Mouse (Mus musculus) midbrain, embryonic 15.5 days (tissue): Measurements from ENCODE around the gene Fars2. TPM values are rescaled to one million over a fixed set of nuclear protein-coding genes. Genes with fewer than 3 reads are reported as not detected.

Source experiments
- ATAC-seq: fragments of 200-750 bp; cut with Nextera tagmentation; replicated peaks from 2 replicates; pipeline ENCODE4 v1.8.0; 2017; ENCODE audit warnings: moderate TSS enrichment
- H3K27ac ChIP-seq: fragments of 300-500 bp; sonication (generic); 2 replicates; pipeline ENCODE4 v1.5.1; 2015; ENCODE audit warnings: mild to moderate bottlenecking, inconsistent platforms
- H3K27me3 ChIP-seq: fragments of 300-500 bp; sonication (generic); replicated peaks from 2 replicates; pipeline ENCODE4 v1.6.1; 2015; ENCODE audit warnings: inconsistent platforms
- H3K36me3 ChIP-seq: fragments of 300-500 bp; sonication (generic); replicated peaks from 2 replicates; pipeline ENCODE4 v1.6.1; 2015; ENCODE audit warnings: inconsistent platforms
- H3K4me1 ChIP-seq: fragments of 300-500 bp; sonication (generic); 2 replicates; pipeline ENCODE4 v1.6.1; 2015; ENCODE audit warnings: inconsistent platforms
- H3K4me2 ChIP-seq: fragments of 300-500 bp; sonication (generic); 2 replicates; pipeline ENCODE4 v1.6.1; 2015; ENCODE audit warnings: inconsistent platforms, mild to moderate bottlenecking, moderate library complexity
- H3K4me3 ChIP-seq: fragments of 300-500 bp; sonication (generic); 2 replicates; pipeline ENCODE4 v1.5.1; 2015; ENCODE audit warnings: mild to moderate bottlenecking, inconsistent platforms
- H3K9ac ChIP-seq: fragments of 300-500 bp; sonication (generic); 2 replicates; pipeline ENCODE4 v1.6.1; 2015; ENCODE audit warnings: mild to moderate bottlenecking, inconsistent platforms
- H3K9me3 ChIP-seq: fragments of 300-500 bp; sonication (generic); 2 replicates; pipeline ENCODE4 v1.6.1; 2016; ENCODE audit warnings: inconsistent platforms
- WGBS: fragments of 180-500 bp; shearing (Covaris S2); methylation state at CpG from one replicate; pipeline ENCODE4 v1.1.7; 2015; ENCODE audit warnings: mixed read lengths; 5-methylcytosine and 5-hydroxymethylcytosine counted together
- polyA plus RNA-seq: library from polyadenylated mRNA; unstranded; fragments of >200 nt; fragmentation: Nextera tagmentation; extraction: Ambion mirVana; gene quantifications from 2 replicates; pipeline ENCODE4 v1.2.1, GENCODE M21; 2015

The Fars2 gene
- polyA plus RNA-seq = 24.2 and 31.6 TPM in 2 replicates

DNA sequence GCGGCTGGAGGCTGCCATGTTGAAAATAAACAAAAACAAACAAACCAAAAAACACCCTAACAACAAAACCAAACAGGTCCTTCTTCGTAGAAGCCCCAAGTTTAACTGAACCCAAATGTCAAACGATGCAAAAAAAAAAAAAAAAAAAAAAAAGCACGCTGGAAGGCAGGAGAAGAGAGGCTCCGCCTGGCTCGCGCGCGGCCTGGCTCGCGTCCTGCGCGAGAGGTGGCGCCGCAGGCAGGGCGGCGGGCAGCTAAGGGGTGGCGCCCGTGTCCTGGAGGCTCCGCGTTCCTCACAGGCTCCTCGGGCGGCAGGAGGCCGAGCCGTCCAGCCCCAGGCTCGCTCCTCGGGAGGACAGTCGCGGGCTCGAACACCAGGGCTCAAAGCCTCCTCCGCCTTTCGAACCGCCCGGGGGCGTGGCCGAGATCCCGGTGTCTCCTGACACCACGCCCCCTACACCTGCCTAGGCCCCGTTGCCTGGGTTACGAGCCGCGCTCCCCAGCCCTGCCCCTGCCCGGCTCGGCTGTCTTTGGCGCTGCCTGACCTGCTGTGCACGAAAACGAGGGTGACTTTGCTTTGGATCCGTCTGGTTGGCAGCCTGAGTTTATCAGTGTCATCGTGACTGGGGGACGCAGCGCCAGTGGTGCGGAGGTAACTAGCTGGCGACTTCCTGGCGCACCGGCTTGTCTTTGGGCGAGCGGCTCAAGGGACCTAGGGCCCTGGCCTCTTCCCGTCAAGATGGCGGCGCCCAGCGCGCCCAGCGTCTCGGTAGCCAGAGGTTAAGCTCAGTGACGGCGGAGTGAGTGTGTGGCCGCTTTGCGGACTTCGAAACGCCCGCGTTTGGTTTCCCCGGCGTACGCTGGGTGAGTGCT, at the start of gene Fars2, which contains the start of gene Lyrm4:
Gene Fars2, plus strand, starts transcription at position 270 of the 872 bp plus-strand sequence.
Gene Lyrm4, minus strand, starts transcription at position 384 of the 872 bp plus-strand sequence.
- H3K36me3 ChIP-seq = no peaks in the 10 kb centered on the region
- peak within 1 kb of the TSS; percentile 94 for H3K4me2 ChIP-seq
- no peaks in the 10 kb centered on the region for H3K27me3 ChIP-seq
- H3K9me3 ChIP-seq = no peaks in the 10 kb centered on the region
- H3K4me1 ChIP-seq = peaks cover 17% of the 10 kb centered on the region
- peak within 1 kb of the TSS; percentile 72 for H3K4me3 ChIP-seq
- under 1% methylated on average over 74 of the region's 75 CpGs for WGBS
- peak within 1 kb of the TSS; percentile 63 for H3K9ac ChIP-seq
- H3K27ac ChIP-seq = peak within 1 kb of the TSS; percentile 98
- peak; percentile 99 for ATAC-seq

GRCm38 (mm10) chr13:36074484-36074883, 42.7 kb upstream of the Fars2 start:
- 86% methylated on average over 3 of the region's 3 CpGs for WGBS
- ATAC-seq = no peak
- no peak overlapping the region for H3K4me3 ChIP-seq

GRCm38 (mm10) chr13:36081591-36081990, 35.6 kb upstream of the Fars2 start:
- Histone ChIP-seq H3K4me2 (no peak overlapping the region), H3K9ac (no peak overlapping the region), H3K4me1 (no peaks in the 10 kb centered on the region), H3K9me3 (no peaks in the 10 kb centered on the region), H3K4me3 (no peak overlapping the region), H3K36me3 (no peaks in the 10 kb centered on the region), H3K27ac (no peak overlapping the region), H3K27me3 (no peaks in the 10 kb centered on the region)
- ATAC-seq = no peak
- 95% methylated on average over 3 of the region's 3 CpGs for WGBS

More at GRCm38 (mm10) chr13:36074484-36074883, 42.7 kb upstream of the Fars2 start:
- Histone ChIP-seq H3K27ac (no peak overlapping the region), H3K9me3 (no peaks in the 10 kb centered on the region), H3K36me3 (no peaks in the 10 kb centered on the region), H3K4me2 (no peak overlapping the region), H3K9ac (no peak overlapping the region), H3K4me1 (no peaks in the 10 kb centered on the region), H3K27me3 (no peaks in the 10 kb centered on the region)

- WGBS = 90% methylated on average over 3 of the region's 3 CpGs
- no peak overlapping the region for H3K27ac ChIP-seq
- H3K27me3 ChIP-seq = no peaks in the 10 kb centered on the region
- ATAC-seq = no peak
- H3K9me3 ChIP-seq = no peaks in the 10 kb centered on the region
- H3K9ac ChIP-seq = no peak overlapping the region
- H3K4me3 ChIP-seq = no peak overlapping the region
- H3K4me1 ChIP-seq = no peaks in the 10 kb centered on the region
- H3K36me3 ChIP-seq = 0 out of 2 replicates have a peak, but pooled peaks cover 4% of the 10 kb centered on the region
- no peak overlapping the region for H3K4me2 ChIP-seq
These were observed 32.5 kb upstream of the Fars2 start for GRCm38 (mm10) chr13:36084701-36085100.

GRCm38 (mm10) chr13:36085971-36086370, 31.2 kb upstream of the Fars2 start:
- Histone ChIP-seq H3K4me2 (no peak overlapping the region), H3K9me3 (no peaks in the 10 kb centered on the region), H3K36me3 (0 out of 2 replicates have a peak, but pooled peaks cover 4% of the 10 kb centered on the region), H3K4me1 (no peaks in the 10 kb centered on the region), H3K9ac (no peak overlapping the region), H3K4me3 (no peak overlapping the region), H3K27ac (no peak overlapping the region), H3K27me3 (no peaks in the 10 kb centered on the region)
- WGBS = 91% methylated on average over 3 of the region's 3 CpGs
- ATAC-seq = no peak

- Histone ChIP-seq H3K36me3 (0 out of 2 replicates have a peak, but pooled peaks cover 4% of the 10 kb centered on the region), H3K9ac (no peak overlapping the region), H3K4me3 (no peak overlapping the region), H3K27ac (no peak overlapping the region), H3K27me3 (no peaks in the 10 kb centered on the region), H3K9me3 (no peaks in the 10 kb centered on the region), H3K4me1 (no peaks in the 10 kb centered on the region), H3K4me2 (no peak overlapping the region)
- 95% methylated on average over 5 of the region's 5 CpGs for WGBS
- ATAC-seq = no peak
These were observed 30.4 kb upstream of the Fars2 start for GRCm38 (mm10) chr13:36086608-36087391.

GRCm38 (mm10) chr13:36087427-36087826, 29.8 kb upstream of the Fars2 start:
- Histone ChIP-seq H3K9me3 (no peaks in the 10 kb centered on the region), H3K4me3 (no peak overlapping the region), H3K9ac (no peak overlapping the region), H3K4me1 (no peaks in the 10 kb centered on the region), H3K27me3 (no peaks in the 10 kb centered on the region), H3K4me2 (no peak overlapping the region), H3K36me3 (0 out of 2 replicates have a peak, but pooled peaks cover 4% of the 10 kb centered on the region), H3K27ac (no peak overlapping the region)
- no peak for ATAC-seq
- WGBS = 95% methylated on average over 2 of the region's 2 CpGs

DNA sequence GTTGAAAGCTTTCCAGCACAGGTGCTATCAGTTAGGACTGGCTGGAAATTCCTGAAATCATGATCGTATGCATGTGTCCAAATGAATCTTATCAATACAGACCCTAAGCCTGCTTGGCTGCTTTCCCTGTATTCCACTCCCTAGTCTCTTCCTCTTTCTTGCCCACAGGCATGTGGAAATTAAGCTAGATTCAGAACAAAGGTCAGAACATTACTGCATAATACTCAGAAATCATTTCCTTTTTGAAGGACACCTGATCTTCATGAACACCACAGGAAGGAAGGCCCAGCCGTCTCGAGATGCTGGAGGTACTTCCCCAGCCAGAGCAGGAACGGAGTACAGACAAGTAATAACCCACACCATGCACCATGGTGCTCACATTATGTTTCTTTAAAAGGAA, 29.0 kb upstream of the Fars2 start:
- Histone ChIP-seq H3K4me2 (no peak overlapping the region), H3K9me3 (no peaks in the 10 kb centered on the region), H3K27ac (no peak overlapping the region), H3K36me3 (0 out of 2 replicates have a peak, but pooled peaks cover 4% of the 10 kb centered on the region), H3K4me3 (no peak overlapping the region), H3K27me3 (no peaks in the 10 kb centered on the region), H3K9ac (no peak overlapping the region), H3K4me1 (no peaks in the 10 kb centered on the region)
- WGBS = 93% methylated on average over 4 of the region's 4 CpGs
- ATAC-seq = no peak

- Histone ChIP-seq H3K4me3 (no peak overlapping the region), H3K27ac (no peak overlapping the region), H3K4me1 (no peaks in the 10 kb centered on the region), H3K36me3 (no peaks in the 10 kb centered on the region), H3K4me2 (no peak overlapping the region), H3K27me3 (no peaks in the 10 kb centered on the region), H3K9me3 (no peaks in the 10 kb centered on the region), H3K9ac (no peak overlapping the region)
- 87% methylated on average over 5 of the region's 5 CpGs for WGBS
- no peak for ATAC-seq
These were observed 20.4 kb upstream of the Fars2 start for GRCm38 (mm10) chr13:36096684-36097383.

GRCm38 (mm10) chr13:36105591-36105990, 11.6 kb upstream of the Fars2 start:
- no peak overlapping the region for H3K9ac ChIP-seq
- H3K27ac ChIP-seq = no peak overlapping the region
- no peak overlapping the region for H3K4me3 ChIP-seq
- ATAC-seq = no peak
- no peaks in the 10 kb centered on the region for H3K4me1 ChIP-seq
- no peaks in the 10 kb centered on the region for H3K27me3 ChIP-seq
- H3K9me3 ChIP-seq = no peaks in the 10 kb centered on the region
- H3K36me3 ChIP-seq = no peaks in the 10 kb centered on the region
- WGBS = 72% methylated on average over 6 of the region's 6 CpGs
- no peak overlapping the region for H3K4me2 ChIP-seq

DNA sequence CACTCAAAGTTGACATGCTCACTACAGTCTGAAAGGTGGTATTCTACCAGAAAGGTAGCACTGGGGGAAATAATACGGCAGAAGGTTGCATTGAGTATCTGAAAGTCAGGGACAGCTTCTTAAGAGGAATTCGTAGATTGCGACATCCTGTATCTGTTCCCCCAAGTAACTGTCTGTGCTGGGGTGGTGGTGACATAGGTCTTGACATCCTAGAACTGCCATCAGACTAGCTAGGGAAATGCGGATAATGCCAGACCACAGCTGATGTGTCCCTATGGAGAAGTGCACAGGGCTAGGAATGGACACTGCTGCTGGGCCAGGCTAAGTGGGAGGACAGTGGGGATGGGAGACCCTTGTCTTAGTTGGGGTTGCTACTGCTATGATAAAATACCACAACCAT, 8.7 kb upstream of the Fars2 start:
- no peak overlapping the region for H3K4me2 ChIP-seq

DNA sequence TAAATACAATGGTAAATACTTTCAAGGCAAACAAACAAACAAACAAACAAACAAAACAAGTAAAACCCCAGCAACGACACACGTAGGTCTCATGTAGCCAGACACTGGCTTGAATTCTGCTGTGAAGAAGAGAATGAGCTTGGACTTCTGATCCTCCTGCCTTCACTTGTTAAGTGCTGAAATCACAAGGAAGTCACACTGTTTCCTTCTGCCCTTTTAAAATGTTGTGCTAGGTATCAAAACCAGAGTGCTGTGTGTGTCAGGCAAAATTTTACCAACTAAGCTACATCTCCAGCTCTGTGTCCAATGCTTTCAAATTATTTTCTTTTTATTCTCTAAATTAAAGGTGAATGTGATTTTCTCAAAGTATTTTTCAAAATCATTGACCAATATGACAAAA, 5.9 kb upstream of the Fars2 start:
- Histone ChIP-seq H3K9ac (no peak overlapping the region), H3K36me3 (no peaks in the 10 kb centered on the region), H3K27ac (no peak overlapping the region), H3K4me1 (peaks cover 11% of the 10 kb centered on the region), H3K27me3 (no peaks in the 10 kb centered on the region), H3K4me3 (no peak overlapping the region), H3K4me2 (no peak overlapping the region), H3K9me3 (no peaks in the 10 kb centered on the region)
- 94% methylated on average over 2 of the region's 2 CpGs for WGBS
- ATAC-seq = no peak

More for the DNA sequence above, 8.7 kb upstream of the Fars2 start:
- no peaks in the 10 kb centered on the region for H3K36me3 ChIP-seq
- no peak overlapping the region for H3K27ac ChIP-seq
- no peak for ATAC-seq
- peaks cover 4% of the 10 kb centered on the region; the same call in 1 of the 2 replicates for H3K4me1 ChIP-seq
- no peaks in the 10 kb centered on the region for H3K27me3 ChIP-seq
- no peak overlapping the region for H3K4me3 ChIP-seq
- no peak overlapping the region for H3K9ac ChIP-seq
- WGBS = 98% methylated on average over 4 of the region's 4 CpGs
- no peaks in the 10 kb centered on the region for H3K9me3 ChIP-seq
